Mouse (Mus musculus) liver, embryonic 14.5 days (tissue): ENCODE measurements around the gene Snx6.

ENCODE experiments used
- CTCF ChIP-seq: IDR thresholded peaks from 2 replicates; pipeline ENCODE4 v1.5.1; 2016; ENCODE audit warnings: antibody characterized with exemption, low read depth, control low read depth
- EP300 ChIP-seq: IDR thresholded peaks from 2 replicates; pipeline ENCODE4 v1.6.1; 2016; ENCODE audit warnings: antibody characterized with exemption, low read depth

DNA sequence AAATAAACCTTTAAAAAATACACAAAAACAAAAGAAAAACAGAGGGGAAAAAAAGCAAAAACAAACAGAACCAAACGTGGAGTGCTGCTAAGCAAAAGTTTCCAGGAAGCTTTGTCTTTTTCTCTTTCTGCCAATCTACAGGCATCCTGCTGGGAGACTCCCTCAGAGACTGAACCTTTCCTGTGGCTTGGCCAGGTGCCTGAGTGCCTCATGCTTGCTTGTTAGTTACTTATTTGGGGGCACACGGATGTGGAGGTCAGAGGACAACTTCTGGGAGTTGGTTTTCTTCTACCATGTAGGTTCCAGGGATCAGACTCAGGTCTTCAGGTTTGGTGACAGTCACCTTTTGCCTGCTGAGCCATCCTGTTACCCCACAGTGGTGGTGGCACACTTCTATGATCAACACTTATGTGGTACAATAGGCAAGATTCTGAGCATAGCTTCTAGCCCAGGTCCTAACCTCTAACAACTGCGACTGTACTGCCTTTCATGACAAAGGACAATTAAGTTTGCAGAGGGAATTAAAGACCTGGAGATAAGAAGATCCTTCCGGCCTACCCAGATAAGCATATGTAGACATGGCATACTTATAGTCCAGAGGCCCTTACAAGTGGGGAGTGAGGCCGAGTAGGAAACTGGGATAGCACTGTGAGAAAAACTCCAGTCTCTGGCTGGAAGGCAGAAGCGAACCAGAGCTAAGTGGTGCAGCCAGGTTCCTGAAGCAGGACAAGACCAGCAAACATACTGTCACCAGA is 23.9 kb upstream of the Snx6 start:
- TF ChIP-seq CTCF (no peak), EP300 (no peak)
